Mouse (Mus musculus) embryonic facial prominence, embryonic 12.5 days (tissue): Measurements from ENCODE around the gene Adamtsl1. TPM values are rescaled to one million over a fixed set of nuclear protein-coding genes. Genes with fewer than 3 reads are reported as not detected.

Experiments used
- ATAC-seq: fragments of 200-750 bp; cut with Nextera tagmentation; 2 replicates; pipeline ENCODE4 v1.8.0; 2017; ENCODE audit not compliant: insufficient number of reproducible peaks, insufficient read depth, low FRiP score, low TSS enrichment
- H3K27ac ChIP-seq: fragments of 300-500 bp; sonication (generic); 2 replicates; pipeline ENCODE4 v1.5.1; 2016; ENCODE audit warnings: mild to moderate bottlenecking
- H3K27me3 ChIP-seq: fragments of 300-500 bp; sonication (generic); 2 replicates; pipeline ENCODE4 v1.6.1; 2016; ENCODE audit warnings: mild to moderate bottlenecking, moderate library complexity
- H3K36me3 ChIP-seq: fragments of 300-500 bp; sonication (generic); 2 replicates; pipeline ENCODE4 v1.6.1; 2016; ENCODE audit warnings: mild to moderate bottlenecking
- H3K4me1 ChIP-seq: fragments of 300-500 bp; sonication (generic); 2 replicates; pipeline ENCODE4 v1.6.1; 2016
- H3K4me2 ChIP-seq: fragments of 300-500 bp; sonication (generic); replicated peaks from 2 replicates; pipeline ENCODE4 v1.6.1; 2016; ENCODE audit warnings: mild to moderate bottlenecking, moderate library complexity
- H3K4me3 ChIP-seq: fragments of 300-500 bp; sonication (generic); 2 replicates; pipeline ENCODE4 v1.5.1; 2016; ENCODE audit warnings: mild to moderate bottlenecking
- H3K9ac ChIP-seq: fragments of 300-500 bp; sonication (generic); 2 replicates; pipeline ENCODE4 v1.6.1; 2016; ENCODE audit warnings: mild to moderate bottlenecking, moderate library complexity
- H3K9me3 ChIP-seq: fragments of 300-500 bp; sonication (generic); 2 replicates; pipeline ENCODE4 v1.6.1; 2016; ENCODE audit warnings: mild to moderate bottlenecking, moderate library complexity
- WGBS: fragments of 180-500 bp; shearing (Covaris S2); methylation state at CpG from one replicate; pipeline ENCODE4 v1.1.7; 2016; 5-methylcytosine and 5-hydroxymethylcytosine counted together
- polyA plus RNA-seq: library from polyadenylated mRNA; unstranded; fragments of >200 nt; fragmentation: Nextera tagmentation; extraction: Ambion mirVana; gene quantifications from 2 replicates; pipeline ENCODE4 v1.2.1, GENCODE M21; 2016

Gene Adamtsl1
- polyA plus RNA-seq, 1 experiment from 2014 or later, result 38.3 TPM

- Histone ChIP-seq H3K4me3 (no peak overlapping the region), H3K4me1 (no peaks in the 10 kb centered on the region), H3K9me3 (0 out of 2 replicates have a peak, but pooled peaks cover 3% of the 10 kb centered on the region), H3K9ac (no peak overlapping the region), H3K27me3 (no peaks in the 10 kb centered on the region), H3K27ac (no peak overlapping the region), H3K4me2 (no peak overlapping the region), H3K36me3 (no peaks in the 10 kb centered on the region)
- ATAC-seq, result no peak
- WGBS, result 74% methylated on average over 1 of the region's 1 CpGs
These were observed 305.2 kb downstream of the Adamtsl1 start for GRCm38 (mm10) chr4:85819169-85819568.

GRCm38 (mm10) chr4:85819921-85820320, 305.9 kb downstream of the Adamtsl1 start:
- no peak overlapping the region for H3K27ac ChIP-seq
- H3K27me3 ChIP-seq, result no peaks in the 10 kb centered on the region
- H3K36me3 ChIP-seq, result no peaks in the 10 kb centered on the region
- no peak overlapping the region for H3K9ac ChIP-seq
- ATAC-seq, result no peak
- 0 out of 2 replicates have a peak, but pooled peaks cover 3% of the 10 kb centered on the region for H3K9me3 ChIP-seq
- WGBS, result 34% methylated on average over 1 of the region's 1 CpGs
- H3K4me2 ChIP-seq, result no peak overlapping the region
- H3K4me3 ChIP-seq, result no peak overlapping the region
- no peaks in the 10 kb centered on the region for H3K4me1 ChIP-seq

GRCm38 (mm10) chr4:85823952-85824704, 310.2 kb downstream of the Adamtsl1 start:
- Histone ChIP-seq H3K27ac (no peak overlapping the region), H3K4me1 (no peaks in the 10 kb centered on the region), H3K9ac (no peak overlapping the region), H3K4me2 (no peak overlapping the region), H3K36me3 (no peaks in the 10 kb centered on the region), H3K4me3 (no peak overlapping the region), H3K9me3 (0 out of 2 replicates have a peak, but pooled peaks cover 3% of the 10 kb centered on the region), H3K27me3 (no peaks in the 10 kb centered on the region)
- 54% methylated on average over 8 of the region's 8 CpGs for WGBS
- ATAC-seq, result no peak

- no peaks in the 10 kb centered on the region for H3K36me3 ChIP-seq
- H3K4me1 ChIP-seq, result no peaks in the 10 kb centered on the region
- no peak overlapping the region for H3K4me2 ChIP-seq
- no peak overlapping the region for H3K4me3 ChIP-seq
- no peak for ATAC-seq
- H3K27me3 ChIP-seq, result no peaks in the 10 kb centered on the region
- H3K27ac ChIP-seq, result no peak overlapping the region
- WGBS, result 59% methylated on average over 1 of the region's 1 CpGs
- no peak overlapping the region for H3K9ac ChIP-seq
- H3K9me3 ChIP-seq, result 0 out of 2 replicates have a peak, but pooled peaks cover 3% of the 10 kb centered on the region
These were observed 310.7 kb downstream of the Adamtsl1 start for GRCm38 (mm10) chr4:85824705-85825085.

GRCm38 (mm10) chr4:85837058-85837457, 323.1 kb downstream of the Adamtsl1 start:
- H3K4me1 ChIP-seq, result peaks cover 20% of the 10 kb centered on the region
- H3K36me3 ChIP-seq, result no peaks in the 10 kb centered on the region
- H3K27me3 ChIP-seq, result no peaks in the 10 kb centered on the region
- no peak overlapping the region for H3K9ac ChIP-seq
- H3K9me3 ChIP-seq, result no peaks in the 10 kb centered on the region
- no peak overlapping the region for H3K4me3 ChIP-seq
- 0 out of 2 replicates have a peak overlapping the region, but pooled peaks have one; percentile 69 for H3K27ac ChIP-seq
- ATAC-seq, result no peak
- no peak overlapping the region for H3K4me2 ChIP-seq

GRCm38 (mm10) chr4:85837532-85837965, 323.6 kb downstream of the Adamtsl1 start:
- ATAC-seq, result no peak
- Histone ChIP-seq H3K36me3 (no peaks in the 10 kb centered on the region), H3K27ac (peak overlapping the region; percentile 69; the same call in 1 of the 2 replicates), H3K9me3 (no peaks in the 10 kb centered on the region), H3K4me2 (no peak overlapping the region), H3K27me3 (no peaks in the 10 kb centered on the region), H3K9ac (no peak overlapping the region), H3K4me3 (no peak overlapping the region), H3K4me1 (peaks cover 20% of the 10 kb centered on the region)
- 51% methylated on average over 5 of the region's 5 CpGs for WGBS

GRCm38 (mm10) chr4:85838031-85838430, 324.1 kb downstream of the Adamtsl1 start:
- Histone ChIP-seq H3K27ac (peak overlapping the region; percentile 65; the same call in 1 of the 2 replicates), H3K36me3 (no peaks in the 10 kb centered on the region), H3K4me2 (no peak overlapping the region), H3K4me1 (peaks cover 20% of the 10 kb centered on the region), H3K27me3 (no peaks in the 10 kb centered on the region), H3K9ac (no peak overlapping the region), H3K9me3 (no peaks in the 10 kb centered on the region), H3K4me3 (no peak overlapping the region)
- ATAC-seq, result no peak
- 25% methylated on average over 5 of the region's 5 CpGs for WGBS

- peak; percentile 69; the same call in 1 of the 2 replicates for ATAC-seq
- WGBS, result 68% methylated on average over 9 of the region's 9 CpGs
- no peaks in the 10 kb centered on the region for H3K27me3 ChIP-seq
- H3K9me3 ChIP-seq, result no peaks in the 10 kb centered on the region
- no peak overlapping the region for H3K27ac ChIP-seq
- H3K4me1 ChIP-seq, result peaks cover 16% of the 10 kb centered on the region
- no peaks in the 10 kb centered on the region for H3K36me3 ChIP-seq
- no peak overlapping the region for H3K4me3 ChIP-seq
- H3K9ac ChIP-seq, result no peak overlapping the region
- H3K4me2 ChIP-seq, result no peak overlapping the region
These were observed 328.1 kb downstream of the Adamtsl1 start for GRCm38 (mm10) chr4:85842113-85842512.

GRCm38 (mm10) chr4:85844381-85844780, 330.4 kb downstream of the Adamtsl1 start:
- Histone ChIP-seq H3K27ac (no peak overlapping the region), H3K27me3 (no peaks in the 10 kb centered on the region), H3K9ac (no peak overlapping the region), H3K9me3 (no peaks in the 10 kb centered on the region), H3K4me2 (no peak overlapping the region), H3K4me1 (no peaks in the 10 kb centered on the region; the same call in 1 of the 2 replicates), H3K36me3 (no peaks in the 10 kb centered on the region), H3K4me3 (no peak overlapping the region)
- ATAC-seq, result no peak

GRCm38 (mm10) chr4:85845931-85846330, 332.0 kb downstream of the Adamtsl1 start:
- ATAC-seq, result no peak
- Histone ChIP-seq H3K9ac (no peak overlapping the region), H3K27me3 (no peaks in the 10 kb centered on the region), H3K36me3 (no peaks in the 10 kb centered on the region), H3K4me1 (no peaks in the 10 kb centered on the region; the same call in 1 of the 2 replicates), H3K4me3 (no peak overlapping the region), H3K9me3 (no peaks in the 10 kb centered on the region), H3K27ac (no peak overlapping the region), H3K4me2 (no peak overlapping the region)
- WGBS, result 13% methylated on average over 7 of the region's 7 CpGs

- H3K9me3 ChIP-seq, result no peaks in the 10 kb centered on the region
- WGBS, result 60% methylated on average over 7 of the region's 7 CpGs
- H3K4me1 ChIP-seq, result no peaks in the 10 kb centered on the region
- ATAC-seq, result no peak
- no peaks in the 10 kb centered on the region for H3K36me3 ChIP-seq
- H3K4me2 ChIP-seq, result no peak overlapping the region
- no peak overlapping the region for H3K27ac ChIP-seq
- H3K4me3 ChIP-seq, result no peak overlapping the region
- no peak overlapping the region for H3K9ac ChIP-seq
- H3K27me3 ChIP-seq, result no peaks in the 10 kb centered on the region
These were observed 339.4 kb downstream of the Adamtsl1 start for GRCm38 (mm10) chr4:85853401-85853800.

GRCm38 (mm10) chr4:85854507-85854906, 340.5 kb downstream of the Adamtsl1 start:
- H3K9me3 ChIP-seq, result no peaks in the 10 kb centered on the region
- H3K4me2 ChIP-seq, result no peak overlapping the region
- ATAC-seq, result no peak
- H3K9ac ChIP-seq, result no peak overlapping the region
- 63% methylated on average over 8 of the region's 8 CpGs for WGBS
- H3K27me3 ChIP-seq, result no peaks in the 10 kb centered on the region
- no peaks in the 10 kb centered on the region for H3K36me3 ChIP-seq
- no peak overlapping the region for H3K4me3 ChIP-seq
- no peaks in the 10 kb centered on the region for H3K4me1 ChIP-seq
- H3K27ac ChIP-seq, result no peak overlapping the region
